7 mouse cellular contexts compared by ENCODE assay signal in genomic region chr2:33640978-33641858, GRCm38 (mm10). TPM values are rescaled to one million over a fixed set of nuclear protein-coding genes. Genes with fewer than 3 reads are reported as not detected.
DNase-seq lines count a peak whose midpoint lies in the region; ATAC-seq and TF ChIP-seq lines count a peak whose summit lies in the region.

No protein-coding gene starts in this region.

- no peaks in the 10 kb centered on the region for H3K36me3 ChIP-seq in limb, embryonic 11.5 days (ENCODE audit: control insufficient read depth, insufficient read depth, low read length)

- no peak overlapping the region for H3K27ac ChIP-seq in embryonic fibroblast, embryonic 13.5 days (ENCODE audit: insufficient read depth, low read length)
- peak overlapping the region; percentile 93 for H3K27ac ChIP-seq in limb, embryonic 11.5 days (replicated peaks; ENCODE audit: low read depth, low read length)

- peak; percentile 70 for DNase-seq in brain, embryonic 14.5 days (ENCODE audit: low read depth)
- DNase-seq in heart, postnatal 36 days = peak; percentile 38 to 63
- peak; percentile 91 for DNase-seq in limb, embryonic 11.5 days (ENCODE audit: low spot score)
- peak; percentile 82 for DNase-seq in neural tube, embryonic 10.5 days (ENCODE audit: extremely low spot score, low spot score)
- DNase-seq in cerebellum, postnatal 4 days (ENCODE audit: low spot score in 2 of 2) = no peak
- no peak for DNase-seq in layer of hippocampus, adult 8-10 months (ENCODE audit: low spot score in 2 of 2)

- peak overlapping the region; percentile 96 for H3K9ac ChIP-seq in limb, embryonic 11.5 days (ENCODE audit: low read length)

- peak overlapping the region; percentile 79 for H3K4me2 ChIP-seq in limb, embryonic 11.5 days (ENCODE audit: low read depth, severe bottlenecking)

- under 1% methylated on average over 40 of the region's 56 CpGs for whole genome bisulfite sequencing in limb, embryonic 11.5 days

- H3K9me3 ChIP-seq in limb, embryonic 11.5 days (ENCODE audit: control insufficient read depth, low read length) = no peaks in the 10 kb centered on the region

- peak overlapping the region; percentile 22 for H3K4me3 ChIP-seq in embryonic fibroblast, embryonic 13.5 days (ENCODE audit: insufficient read depth, low read length)
- peak overlapping the region; percentile 80 for H3K4me3 ChIP-seq in limb, embryonic 11.5 days (ENCODE audit: low read depth, low read length)

- ATAC-seq in limb, embryonic 11.5 days (ENCODE audit: insufficient number of reproducible peaks, low FRiP score, low TSS enrichment, low read depth) = peak; percentile 55

- H3K4me1 ChIP-seq in embryonic fibroblast, embryonic 13.5 days (ENCODE audit: control insufficient read depth, insufficient read depth, low read length) = no peaks in the 10 kb centered on the region
- peaks cover 15% of the 10 kb centered on the region for H3K4me1 ChIP-seq in limb, embryonic 11.5 days (ENCODE audit: control insufficient read depth, insufficient read depth, low read length)

- TF ChIP-seq CTCF in brain, embryonic 14.5 days (IDR thresholded peaks at IDR 0.05; ENCODE audit: borderline replicate concordance, extremely low read depth, insufficient read depth, insufficient read length) = no peak
- TF ChIP-seq CTCF in embryonic fibroblast, embryonic 13.5 days (IDR thresholded peaks at IDR 0.05; ENCODE audit: borderline replicate concordance, insufficient read depth, low read length) = no peak

- peaks cover 60% of the 10 kb centered on the region for H3K27me3 ChIP-seq in limb, embryonic 11.5 days (ENCODE audit: control insufficient read depth, insufficient read depth, low read length)

- intact Hi-C loops in heart, postnatal 36 days (cut with DNase I) = no loop called here

- no peak for TF ChIP-seq POLR2A in brain, embryonic 14.5 days (IDR thresholded peaks at IDR 0.05; ENCODE audit: borderline replicate concordance, extremely low read depth, insufficient read depth, insufficient read length, poor library complexity, severe bottlenecking)
- no peak for TF ChIP-seq POLR2A in embryonic fibroblast, embryonic 13.5 days (IDR thresholded peaks at IDR 0.05; ENCODE audit: low read depth, low read length)

RNA-seq across cellular contexts. Expression of gene Lmx1b, which starts 0.9 kb away (rescaled TPM):
- polyA plus RNA-seq in brain, embryonic 14.5 days (2012; rRNA removed) = 2.9 and 16.0 TPM in 2 replicates
- polyA plus RNA-seq in embryonic fibroblast, embryonic 13.5 days (2011; ENCODE audit: insufficient read length, low read depth, missing spikeins) = 1.1 and 2.8 TPM in 2 replicates
- under 1 TPM; 0.05 to 0.08 TPM for total RNA-seq in heart, postnatal 36 days (2021)
- 10.2 and 10.6 TPM in 2 replicates for polyA plus RNA-seq in limb, embryonic 11.5 days (2014; fragmentation: Nextera tagmentation; extraction: Ambion mirVana)
- total RNA-seq in layer of hippocampus, adult 8-10 months (2022) = under 1 TPM in 2 of 4 experiments, not detected in 2; 0.08 to 0.55 TPM

Comparison
In these comparisons a context has a peak if more than half of its experiments do, and no peak if none do; other contexts are left out.
1. DNase-seq: peak in brain, embryonic 14.5 days (single experiment), heart, postnatal 36 days (2 of 2), limb, embryonic 11.5 days (single experiment) and neural tube, embryonic 10.5 days (single experiment); none in cerebellum, postnatal 4 days (0 of 2) and layer of hippocampus, adult 8-10 months (0 of 2).